Mouse (Mus musculus): ENCODE results near the gene Atg10. TPM values are rescaled to one million over a fixed set of nuclear protein-coding genes. Genes with fewer than 3 reads are reported as not detected.

The Atg10 gene
- polyA plus RNA-seq, 1 experiment, result 0.16 TPM

DNA sequence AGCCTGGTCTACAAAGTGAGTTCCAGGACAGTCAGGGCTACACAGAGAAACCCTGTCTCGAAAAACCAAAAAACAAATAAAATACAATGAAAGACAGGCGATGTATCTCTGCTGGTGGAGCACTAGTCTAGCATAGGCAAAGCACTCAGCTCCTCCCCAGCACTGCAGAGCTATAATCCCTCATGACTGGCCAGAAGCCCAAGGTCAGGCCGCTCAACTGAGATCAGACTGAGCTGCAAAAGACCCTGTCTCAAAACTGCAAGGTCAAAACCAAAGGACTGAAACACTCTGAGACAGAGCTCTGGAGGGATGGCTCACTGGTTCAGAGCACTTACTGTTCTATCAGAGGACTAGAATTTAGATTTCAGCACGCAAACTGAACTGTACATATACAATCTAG, 65.8 kb downstream of the Atg10 start:
- TF ChIP-seq GATA1 (IDR thresholded peaks at IDR 0.05; ENCODE audit: low read length), result no peak

DNA sequence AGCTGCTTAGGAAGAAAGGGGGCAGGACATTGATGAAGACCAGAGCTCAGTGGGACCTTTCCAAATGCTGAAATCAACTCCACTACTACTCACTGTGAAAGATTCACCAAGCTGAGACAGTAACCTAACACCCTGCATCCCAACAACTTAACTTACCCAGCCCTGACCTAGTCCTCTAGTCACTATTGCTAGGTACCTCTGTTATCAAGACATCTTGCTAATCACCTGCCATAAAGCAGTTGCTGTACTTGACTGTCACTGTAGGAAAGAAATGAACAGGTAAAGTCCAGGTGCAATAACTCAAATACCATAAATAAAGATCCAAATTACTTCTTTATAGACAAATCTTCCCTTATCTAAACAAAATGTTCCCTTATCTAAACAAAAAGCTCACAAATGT, 66.3 kb downstream of the Atg10 start:
- TF ChIP-seq GATA1 (IDR thresholded peaks at IDR 0.05; ENCODE audit: low read length), result no peak

DNA sequence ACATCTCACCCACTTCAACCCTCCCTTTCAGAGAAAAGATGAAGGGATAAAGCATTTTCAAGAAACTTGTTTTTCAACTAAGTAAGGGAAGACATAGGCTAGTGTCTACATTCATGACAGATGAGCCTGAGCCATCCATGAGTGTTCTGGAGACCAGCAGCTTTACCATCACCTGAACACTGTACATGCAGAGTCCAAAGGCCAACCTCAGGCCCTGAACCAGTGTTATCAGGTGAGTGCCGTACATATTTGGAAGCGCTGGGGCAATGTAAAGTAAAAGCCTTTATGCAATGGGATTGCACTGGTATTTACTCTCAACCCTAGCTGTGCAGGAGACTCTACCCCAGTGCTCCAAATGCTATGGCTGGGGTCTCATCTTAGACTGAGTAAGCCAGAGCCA, 66.8 kb downstream of the Atg10 start:
- no peak for TF ChIP-seq GATA1 (IDR thresholded peaks at IDR 0.05; ENCODE audit: low read length)

DNA sequence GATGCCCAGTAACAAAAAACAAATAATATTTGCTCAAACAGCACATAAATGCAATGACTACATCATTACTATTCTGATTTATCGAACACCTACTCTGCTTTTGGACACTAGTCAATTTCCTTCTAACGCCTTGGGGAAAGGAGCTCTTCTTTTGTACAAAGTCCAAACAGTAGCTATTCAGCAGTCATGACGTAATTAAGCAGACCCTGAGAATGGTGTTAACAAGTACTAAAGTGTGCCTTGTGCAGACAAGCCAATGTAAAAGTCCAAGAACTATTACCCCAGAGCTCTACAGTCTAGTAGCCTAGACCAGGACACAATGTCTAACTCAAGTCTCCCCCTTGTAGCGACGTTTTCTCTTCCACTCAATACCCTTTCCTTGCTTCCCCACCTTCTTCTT, 67.5 kb downstream of the Atg10 start:
- no peak for TF ChIP-seq GATA1 (IDR thresholded peaks at IDR 0.05; ENCODE audit: low read length)

DNA sequence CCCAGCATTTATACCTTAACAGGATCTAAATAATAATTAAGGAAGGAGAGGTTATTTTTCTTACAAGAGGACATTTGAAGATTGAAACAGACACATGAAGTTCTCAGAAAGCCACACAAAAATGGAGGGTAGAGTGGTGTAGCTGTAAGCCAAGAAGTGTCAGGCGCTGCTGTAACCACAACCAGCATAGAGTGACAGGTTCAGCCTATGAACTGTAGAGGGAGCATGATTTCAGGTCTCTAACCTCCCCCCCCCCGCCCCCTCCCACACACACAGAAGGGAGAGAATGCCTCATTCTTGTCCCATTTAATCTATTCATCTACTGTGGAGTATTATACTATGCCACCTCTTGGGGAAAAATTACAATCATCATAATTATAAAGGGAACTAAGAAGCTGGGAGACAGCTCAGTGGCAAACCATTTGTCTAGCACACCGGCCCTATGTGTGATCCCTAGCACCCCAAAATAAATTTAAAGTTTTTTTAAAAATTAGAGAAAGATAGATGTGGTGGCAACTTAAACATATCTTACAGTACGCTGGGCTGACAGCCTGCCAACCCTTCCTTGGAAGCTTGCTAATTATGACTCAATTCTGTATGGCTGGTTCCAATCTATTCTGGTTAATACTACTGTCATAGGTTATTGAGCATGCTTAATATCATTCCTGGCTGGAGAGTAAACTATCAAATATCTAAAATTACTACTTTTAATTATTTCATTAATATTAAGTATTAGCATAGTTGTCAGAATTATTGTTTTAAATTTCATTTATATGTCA, 68.2 kb downstream of the Atg10 start:
- TF ChIP-seq GATA1 (IDR thresholded peaks at IDR 0.05; ENCODE audit: low read length), result no peak

DNA sequence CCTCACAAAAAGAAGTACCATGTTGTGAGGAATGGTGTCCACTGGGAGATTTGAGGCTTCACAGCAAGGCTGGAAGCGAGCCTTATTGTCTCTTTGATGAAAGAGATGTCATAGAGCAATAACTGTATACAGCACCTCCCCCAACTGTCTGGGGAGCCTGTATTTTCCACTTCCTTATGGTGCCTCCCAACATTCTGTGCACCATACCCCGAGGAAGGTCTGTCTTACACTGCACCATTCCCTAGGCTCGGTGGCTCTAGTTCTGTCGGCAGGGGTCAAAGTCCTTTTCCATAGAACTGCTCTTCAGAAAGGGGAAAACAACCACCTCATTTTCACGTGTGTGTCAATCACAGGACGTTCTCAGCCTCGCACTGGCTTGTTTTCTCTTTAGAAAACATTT, 69.1 kb downstream of the Atg10 start:
- TF ChIP-seq GATA1 (IDR thresholded peaks at IDR 0.05; ENCODE audit: low read length), result no peak

DNA sequence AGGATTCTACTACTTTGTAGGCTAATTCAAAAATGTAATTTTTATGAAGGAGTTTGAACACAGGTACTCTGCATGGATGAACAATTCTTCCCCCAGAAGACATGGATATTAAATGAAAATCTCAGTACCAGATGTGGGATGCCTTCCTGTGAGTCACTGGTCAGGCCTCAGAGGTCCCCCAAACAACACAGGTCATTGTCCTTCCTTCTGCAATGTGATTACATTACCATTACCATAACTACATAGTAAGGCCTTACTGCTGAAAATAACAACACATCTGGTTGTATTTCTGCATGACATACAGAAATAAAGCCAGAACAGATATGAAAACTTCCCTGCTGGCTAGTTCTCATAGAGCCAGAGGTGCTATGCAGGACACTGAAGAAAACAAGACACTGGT, 87.4 kb downstream of the Atg10 start:
- no peak for TF ChIP-seq GATA1 (IDR thresholded peaks at IDR 0.05; ENCODE audit: low read length)

DNA sequence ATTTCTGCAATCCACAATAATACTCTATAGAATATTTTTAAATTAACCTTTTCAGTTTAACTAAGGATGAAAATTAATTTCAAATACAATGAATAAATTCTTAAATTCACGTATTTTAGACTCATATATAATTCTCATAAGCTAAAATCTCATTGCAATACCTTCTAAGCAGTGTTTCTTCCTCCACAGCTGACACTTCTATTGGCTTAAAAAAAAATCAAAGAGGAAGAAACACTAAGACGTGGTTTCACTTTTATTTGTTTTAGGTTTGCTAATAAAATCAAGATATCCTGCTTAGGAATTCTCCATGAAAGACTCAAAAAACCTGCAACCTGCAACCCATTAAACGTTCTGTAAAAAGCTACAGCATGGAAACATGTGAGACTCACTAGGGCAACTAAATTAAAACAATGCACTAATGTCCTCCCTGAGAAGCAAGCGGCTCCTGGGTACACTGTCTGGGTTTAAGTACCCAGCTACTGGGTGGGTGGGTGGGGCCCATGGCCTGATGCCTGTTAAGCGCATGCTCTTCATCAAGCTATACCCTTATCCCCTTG, 90.4 kb downstream of the Atg10 start:
- TF ChIP-seq GATA1 (IDR thresholded peaks at IDR 0.05; ENCODE audit: low read length), result no peak

DNA sequence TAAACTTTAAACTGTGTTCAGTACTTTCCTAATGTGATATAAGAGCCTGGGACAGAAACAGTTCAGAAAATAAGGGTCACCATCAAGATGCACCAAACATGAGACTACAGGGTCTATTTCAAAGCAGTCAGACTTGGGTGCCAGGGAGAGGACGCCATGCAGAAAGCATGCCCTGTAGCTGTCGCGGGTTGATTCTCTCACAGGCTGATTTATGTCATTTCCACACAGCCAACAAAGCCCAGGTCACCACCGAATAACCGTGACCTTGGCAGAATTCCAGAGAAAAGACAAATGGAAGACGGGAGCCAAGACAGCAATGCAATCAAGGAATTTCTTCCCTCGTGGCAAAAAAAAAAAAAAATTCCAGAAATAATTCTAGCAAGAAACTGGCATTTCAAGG, 94.7 kb downstream of the Atg10 start:
- TF ChIP-seq GATA1 (IDR thresholded peaks at IDR 0.05; ENCODE audit: low read length), result no peak

DNA sequence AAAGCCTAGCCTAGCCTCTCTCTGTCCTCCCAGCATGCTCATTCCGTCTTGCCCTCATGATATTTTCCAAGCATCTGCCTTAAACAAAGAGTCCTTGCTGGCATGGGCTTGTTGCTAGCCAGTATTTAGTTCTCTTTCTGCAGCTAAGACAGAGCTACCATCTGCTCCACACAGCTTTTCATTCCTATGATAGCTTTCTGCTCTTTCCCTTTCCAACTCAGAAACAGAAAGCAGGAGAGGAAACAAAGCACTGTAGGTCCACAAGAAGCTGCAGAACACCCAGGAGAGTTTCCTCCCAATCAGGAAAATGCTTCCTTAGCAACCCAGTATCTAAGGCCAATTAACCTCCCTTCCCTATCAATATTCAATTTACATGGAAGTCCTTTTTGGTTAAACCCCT, 95.2 kb downstream of the Atg10 start:
- TF ChIP-seq GATA1 (IDR thresholded peaks at IDR 0.05; ENCODE audit: low read length), result no peak

DNA sequence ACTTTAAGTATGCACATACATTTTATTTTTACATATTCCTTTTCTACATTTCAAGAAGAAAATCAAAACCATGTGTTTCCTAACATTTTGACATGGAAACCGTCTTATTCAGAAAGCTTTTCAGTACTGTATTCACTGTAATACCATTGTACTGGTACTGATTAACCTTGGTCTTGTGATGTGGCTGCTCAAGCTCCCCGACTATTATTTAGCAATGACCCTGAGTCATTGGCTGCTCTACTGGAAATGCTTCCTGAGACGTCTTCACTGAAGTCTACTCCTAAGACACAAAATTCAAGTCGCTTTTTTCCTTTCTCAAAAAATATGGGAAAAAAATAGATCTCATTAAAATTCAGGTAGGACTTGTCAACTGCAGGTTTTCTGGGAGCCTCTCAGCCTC, 105.6 kb downstream of the Atg10 start:
- no peak for TF ChIP-seq GATA1 (IDR thresholded peaks at IDR 0.05; ENCODE audit: low read length)

DNA sequence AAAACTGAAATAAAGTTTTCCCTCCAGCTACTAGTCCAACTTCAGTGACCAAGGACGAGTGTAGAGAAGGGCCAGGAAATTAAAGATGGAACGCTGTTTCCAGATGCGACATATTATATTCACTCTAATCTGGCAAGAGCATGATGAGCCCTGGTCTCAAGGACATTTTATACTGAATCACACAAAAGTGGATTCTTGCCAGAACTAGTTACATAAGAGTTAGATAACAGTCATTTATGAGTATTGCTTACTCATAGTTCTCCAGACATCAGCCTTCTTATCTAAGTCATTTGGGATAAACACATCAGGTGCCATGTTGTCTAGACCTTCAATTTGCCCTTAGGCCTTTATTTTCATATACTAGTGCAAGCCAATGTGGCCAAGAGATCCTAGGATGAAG, 108.9 kb downstream of the Atg10 start:
- peak; percentile 7 for TF ChIP-seq GATA1 (IDR thresholded peaks at IDR 0.05; ENCODE audit: low read length)

DNA sequence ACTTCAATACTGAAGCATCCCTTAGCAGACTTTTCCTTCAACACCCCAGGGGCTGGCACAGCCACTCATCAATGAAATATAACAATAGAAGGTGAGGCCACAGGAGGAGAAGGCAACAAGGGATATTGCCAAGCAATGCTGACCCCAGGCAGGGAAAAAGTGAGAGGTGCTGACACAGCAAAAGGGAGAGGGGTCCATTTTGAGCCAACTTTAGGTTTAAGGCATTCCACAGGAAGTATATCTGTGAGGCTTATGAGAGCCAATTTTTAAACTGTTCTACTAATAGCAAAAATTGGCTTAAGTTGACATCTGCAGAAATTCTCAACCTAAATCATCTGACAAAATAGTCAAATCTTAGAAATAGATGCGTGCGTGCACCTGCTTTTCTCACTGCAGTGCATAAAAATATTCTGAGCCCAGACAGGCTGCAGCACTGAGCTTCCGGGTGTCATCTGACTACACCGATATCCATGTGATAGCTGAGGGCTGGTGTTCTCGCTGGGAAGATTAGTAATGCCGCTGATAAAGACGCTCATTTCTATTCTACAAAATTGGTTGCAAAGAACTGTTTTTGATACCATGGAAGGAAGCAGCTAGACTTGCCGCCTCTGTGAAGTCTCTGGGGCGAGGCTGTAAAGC, 116.3 kb downstream of the Atg10 start:
- TF ChIP-seq GATA1 (IDR thresholded peaks at IDR 0.05; ENCODE audit: low read length), result no peak

DNA sequence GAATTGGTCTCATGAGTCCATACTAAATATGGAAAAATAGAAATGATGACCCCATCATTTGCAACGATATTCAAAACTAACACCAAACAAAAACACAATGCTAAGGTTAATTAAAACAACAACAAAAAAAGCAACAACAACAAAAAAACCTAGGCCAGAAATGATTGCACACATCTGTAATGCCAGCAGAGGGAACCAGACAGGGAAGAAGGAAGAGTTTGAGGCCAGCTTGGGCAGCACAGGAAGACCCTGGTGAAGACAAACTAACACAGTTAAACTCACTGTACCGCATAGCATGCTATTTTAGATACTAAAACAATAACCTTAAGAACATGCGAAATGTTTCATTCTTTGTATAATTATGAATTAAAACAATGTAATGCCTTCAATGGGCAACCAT, 121.5 kb downstream of the Atg10 start:
- no peak for TF ChIP-seq GATA1 (IDR thresholded peaks at IDR 0.05; ENCODE audit: low read length)

DNA sequence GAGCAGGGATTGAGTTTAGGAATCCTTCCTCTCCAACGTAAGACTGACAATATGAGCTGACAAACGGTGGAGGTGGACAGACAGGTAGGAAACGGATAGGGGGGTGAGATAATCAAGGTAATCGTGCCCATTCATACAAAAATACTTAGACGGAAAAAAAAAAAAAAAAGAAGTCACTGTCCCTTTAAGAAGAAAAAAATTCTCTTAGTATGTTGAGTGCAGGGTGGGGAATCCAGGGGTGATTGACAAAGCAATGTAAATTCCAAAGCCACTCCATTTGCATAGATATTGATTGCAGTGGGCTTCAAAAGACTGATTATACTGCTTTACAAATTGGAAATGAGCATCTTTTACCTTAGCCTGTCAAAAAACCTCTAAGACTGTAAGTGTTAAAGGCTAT, 123.4 kb downstream of the Atg10 start:
- TF ChIP-seq GATA1 (IDR thresholded peaks at IDR 0.05; ENCODE audit: low read length), result no peak

DNA sequence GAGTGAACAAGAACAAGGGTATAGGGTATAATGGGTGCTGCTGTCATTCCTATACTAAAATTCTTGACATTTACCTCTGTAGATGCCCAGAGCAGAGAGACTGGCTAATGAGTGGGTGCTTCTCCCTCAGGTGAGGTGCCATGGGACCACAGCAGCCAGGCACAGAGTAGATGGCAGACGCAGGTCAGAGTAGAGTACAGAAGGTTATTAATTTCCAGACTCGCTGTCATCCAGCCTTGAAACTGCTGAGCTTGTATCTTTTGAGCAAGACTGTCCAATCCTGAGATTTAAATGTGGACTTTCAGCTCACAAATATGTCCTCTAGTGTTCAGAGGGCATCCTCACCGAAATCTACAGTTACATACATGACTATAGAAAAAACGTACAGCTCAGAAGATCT, 128.9 kb downstream of the Atg10 start:
- no peak for TF ChIP-seq GATA1 (IDR thresholded peaks at IDR 0.05; ENCODE audit: low read length)

DNA sequence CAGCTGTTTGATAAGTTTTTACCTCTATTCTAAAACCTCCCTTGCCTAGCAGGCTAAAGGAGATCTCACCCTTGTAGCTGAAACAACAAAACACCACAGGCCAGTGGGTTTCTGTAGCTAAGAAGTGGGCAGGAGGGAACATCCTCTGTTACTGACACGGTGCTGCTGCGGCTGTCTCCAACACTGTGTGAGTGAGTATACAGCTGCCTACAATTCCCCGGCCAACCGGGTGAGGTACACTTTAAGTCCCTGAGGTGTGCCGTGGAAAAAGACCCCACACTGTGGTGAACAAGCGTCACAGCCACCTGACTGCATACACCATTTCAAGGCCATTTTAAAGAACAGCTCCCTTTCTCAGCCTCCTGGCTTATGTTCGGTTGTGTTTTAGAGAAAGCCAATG, 129.6 kb downstream of the Atg10 start:
- TF ChIP-seq GATA1 (IDR thresholded peaks at IDR 0.05; ENCODE audit: low read length), result no peak

Measured in G1E-ER4 (cell line).